Mouse (Mus musculus) gastrocnemius, postnatal 14 days (tissue): Measurements from ENCODE around the gene Tcf25. TPM values are rescaled to one million over a fixed set of nuclear protein-coding genes. Genes with fewer than 3 reads are reported as not detected.

Experiments
- DNase-seq: peaks from one replicate; pipeline ENCODE4 v3.0.0; 2021; ENCODE audit warnings: mixed read lengths
- intact Hi-C: fragments of 180-260 bp; cut with DNase I; formaldehyde crosslinking; loops from one replicate; pipeline ENCODE4 v1.15.1; 2025; ENCODE audit warnings: low total_unique reads
- total RNA-seq, 2 experiments: library from RNA; stranded (reverse); gene quantifications; 2 replicates each; pipeline ENCODE4 v1.2.3; 2021

Tcf25 gene
- total RNA-seq, 2 experiments from 2014 or later: 140 to 162 TPM

DNA sequence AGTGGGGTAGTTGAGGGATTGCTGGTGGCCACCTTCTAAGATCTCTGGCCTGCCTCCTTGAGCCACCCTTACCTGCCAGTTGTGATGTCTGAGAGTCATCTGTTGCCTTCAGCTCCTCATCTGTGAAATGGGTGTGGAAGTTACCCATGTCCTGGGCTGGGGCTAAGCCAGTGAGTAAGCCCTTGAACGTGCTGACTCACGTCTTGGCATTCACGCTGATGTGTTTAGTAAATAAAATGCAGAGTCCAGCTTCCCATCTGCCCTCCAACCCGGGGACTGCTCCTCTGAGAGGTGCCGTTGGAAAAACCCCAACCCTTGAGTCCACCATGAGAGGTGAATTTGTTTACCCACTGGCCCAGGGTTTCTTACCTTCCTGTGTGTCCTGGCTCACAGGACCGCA, 27.7 kb upstream of the Tcf25 start:
- no peak for DNase-seq
- intact Hi-C loops: no loop called here

DNA sequence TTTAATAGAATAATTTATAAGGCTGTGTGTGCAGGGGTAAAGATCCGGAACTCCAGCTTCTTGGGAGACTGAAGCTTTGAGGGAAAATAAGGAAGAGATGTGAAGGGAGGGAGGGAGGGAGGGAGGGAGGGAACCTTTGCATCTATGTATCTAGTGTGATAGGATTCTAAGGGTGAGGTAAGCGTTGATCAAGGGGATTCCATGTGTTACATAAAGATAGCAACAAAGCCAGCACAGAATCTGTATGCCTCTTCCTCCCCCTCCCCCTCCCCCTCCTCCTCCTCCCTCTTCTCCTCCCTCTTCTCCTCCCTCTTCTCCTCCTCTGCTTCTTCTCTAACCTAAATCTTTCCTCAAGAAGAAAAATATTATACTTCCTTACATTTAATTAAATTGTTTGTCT, 26.3 kb upstream of the Tcf25 start:
- intact Hi-C loops: no loop called here

GRCm38 (mm10) chr8:123348237-123348843, 25.2 kb upstream of the Tcf25 start:
- intact Hi-C loops: no loop called here
- DNase-seq: peak; percentile 59

More for the DNA sequence above, 26.3 kb upstream of the Tcf25 start:
- DNase-seq: no peak

- intact Hi-C loops: no loop called here
- no peak for DNase-seq
Observed at GRCm38 (mm10) chr8:123349073-123349472, 24.5 kb upstream of the Tcf25 start.

DNA sequence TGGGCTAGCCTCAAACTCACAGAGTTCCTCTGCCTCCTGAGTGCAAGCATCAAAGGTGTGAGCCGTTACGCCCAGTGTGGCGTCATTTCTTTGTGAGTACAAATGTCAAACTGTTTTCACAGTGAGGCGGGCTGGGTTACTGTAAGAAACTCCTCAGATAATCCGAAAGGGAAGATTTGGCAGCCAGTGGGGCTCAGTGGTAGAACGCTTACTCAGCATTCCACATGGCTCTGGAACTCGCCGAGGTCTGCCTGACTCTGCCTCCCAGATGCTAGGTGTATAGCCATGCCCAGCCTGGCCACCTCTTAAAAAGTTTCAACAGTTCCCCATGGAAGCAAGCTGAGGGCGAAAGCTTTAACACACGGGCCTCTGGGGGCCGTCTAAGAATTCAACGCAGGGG, 21.4 kb upstream of the Tcf25 start:
- intact Hi-C loops: no loop called here
- no peak for DNase-seq

DNA sequence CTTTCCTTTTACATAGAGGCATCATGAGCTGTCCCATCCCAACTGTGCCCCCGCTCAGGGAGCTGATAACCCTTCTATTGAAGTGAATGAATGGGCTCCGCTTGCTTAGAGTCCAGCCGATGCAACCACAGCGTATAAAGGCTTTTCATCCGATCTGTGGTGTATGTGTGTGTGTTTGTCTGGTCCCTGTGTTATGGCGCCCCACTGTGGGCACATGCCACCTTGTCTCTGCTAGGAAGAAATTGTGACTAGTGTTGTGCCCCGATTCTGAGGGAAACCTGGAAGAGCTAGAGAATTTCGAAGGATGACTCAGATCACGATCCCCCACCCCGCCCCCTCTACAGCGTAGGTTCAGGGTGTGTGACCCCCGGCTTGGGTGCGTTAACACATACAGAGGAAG, 20.8 kb upstream of the Tcf25 start:
- intact Hi-C loops: no loop called here
- DNase-seq: peak; percentile 32

DNA sequence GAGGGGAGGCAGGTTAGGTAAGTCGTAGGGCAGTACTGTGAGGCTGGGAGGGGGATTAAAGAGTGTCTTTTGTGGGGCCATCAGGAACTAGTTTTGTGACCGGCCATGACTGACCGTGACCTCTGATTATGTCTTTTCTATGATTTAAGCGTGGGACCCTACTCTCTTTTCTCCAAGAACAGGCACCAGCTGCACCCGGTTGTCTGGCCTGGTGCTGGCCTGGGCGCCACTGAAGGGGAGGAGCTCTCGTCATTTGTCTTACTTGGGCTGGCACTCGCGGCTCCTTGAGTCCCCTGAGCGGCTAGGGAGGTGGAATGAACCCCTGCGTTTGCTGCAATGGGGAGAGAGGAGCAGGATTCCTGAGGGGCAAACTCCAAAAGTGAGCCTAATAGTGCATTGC, 20.3 kb upstream of the Tcf25 start:
- intact Hi-C loops: no loop called here
- DNase-seq: no peak

GRCm38 (mm10) chr8:123361082-123361739, 12.3 kb upstream of the Tcf25 start:
- intact Hi-C loops: loop anchor here (2.0 kb wide), 1 partner anchor 40 kb away; no protein-coding TSS in a partner anchor
- peak; percentile 57 for DNase-seq

- peak; percentile 96 for DNase-seq
- intact Hi-C loops: no loop called here
Observed at GRCm38 (mm10) chr8:123374239-123374578, 656 bp downstream of the Tcf25 start.

GRCm38 (mm10) chr8:123375701-123376100, 2.1 kb downstream of the Tcf25 start:
- DNase-seq: no peak
- intact Hi-C loops: no loop called here

DNA sequence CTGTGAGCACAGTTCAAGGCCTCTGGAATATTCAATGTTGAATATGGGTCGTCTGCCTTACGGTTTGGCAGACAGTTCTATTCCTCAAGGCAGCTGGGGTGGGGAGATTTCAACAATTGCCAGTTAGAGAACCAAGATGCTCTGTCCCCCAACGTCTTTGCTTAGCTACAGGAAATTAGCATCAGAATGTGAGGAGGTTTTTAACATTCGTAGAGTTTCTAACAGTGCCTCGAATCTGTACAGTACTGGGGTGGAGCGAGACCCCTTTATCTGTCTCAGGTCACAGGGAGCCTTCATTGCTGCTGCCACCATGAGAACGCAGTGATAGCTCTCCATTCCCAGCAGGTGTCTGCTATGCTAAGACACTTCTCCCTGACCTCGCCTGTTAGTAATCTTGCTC, 2.6 kb downstream of the Tcf25 start:
- no peak for DNase-seq
- intact Hi-C loops: no loop called here

GRCm38 (mm10) chr8:123381711-123382110, 8.2 kb downstream of the Tcf25 start:
- DNase-seq: no peak
- intact Hi-C loops: no loop called here

GRCm38 (mm10) chr8:123382516-123382915, 9.0 kb downstream of the Tcf25 start:
- intact Hi-C loops: no loop called here
- DNase-seq: no peak

DNA sequence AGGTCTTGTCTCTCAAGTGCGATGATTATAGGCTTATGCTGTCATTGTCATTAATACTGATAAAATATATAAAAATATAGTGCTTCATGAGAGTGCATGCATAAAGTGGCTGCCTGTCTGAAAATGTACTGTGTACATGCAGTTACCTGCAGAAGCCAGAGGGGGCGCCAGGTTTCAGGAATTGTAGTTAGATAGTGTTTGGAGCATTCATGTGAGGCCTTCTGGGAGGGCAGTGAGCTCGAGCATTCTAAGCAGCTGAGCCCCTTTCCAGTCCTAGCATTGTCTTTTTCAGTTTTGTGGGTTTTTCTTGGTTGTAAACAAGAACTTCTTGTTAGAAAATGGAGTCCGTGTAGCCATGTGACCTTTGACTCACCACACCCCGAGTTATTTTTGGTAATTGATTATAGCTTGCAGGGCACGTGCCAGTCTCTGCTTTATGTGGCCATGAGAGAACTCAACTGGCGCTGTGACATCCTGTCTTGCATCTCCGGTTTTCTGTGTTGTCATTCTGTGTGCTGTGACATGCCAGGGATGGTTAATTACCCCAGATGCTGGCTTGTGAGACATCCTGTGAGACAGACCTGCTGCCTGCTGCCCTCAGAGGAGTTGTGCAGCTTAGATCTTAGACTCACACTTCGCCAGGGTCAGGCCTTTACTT, 11.5 kb downstream of the Tcf25 start:
- intact Hi-C loops: no loop called here
- no peak for DNase-seq

DNA sequence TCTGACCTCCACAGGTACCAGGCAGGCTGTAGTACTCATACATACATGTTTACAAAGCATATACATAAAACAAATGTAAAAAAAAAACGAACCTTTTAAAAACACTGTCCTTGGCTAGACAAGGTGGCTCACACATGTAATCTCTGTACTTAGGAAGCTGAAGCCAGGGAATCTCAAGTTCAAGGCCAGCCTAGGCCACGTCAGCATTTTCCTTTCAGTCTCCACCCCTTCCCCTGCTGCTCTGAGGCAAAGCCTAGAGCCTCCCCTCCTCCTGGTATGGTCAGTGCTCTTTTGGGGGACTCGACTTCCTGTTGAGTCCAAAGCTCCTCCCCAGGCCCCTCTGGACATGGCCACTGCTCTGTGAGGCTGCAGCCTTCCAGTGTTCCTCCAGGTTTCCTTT, 13.5 kb downstream of the Tcf25 start:
- no peak for DNase-seq
- intact Hi-C loops: no loop called here

DNA sequence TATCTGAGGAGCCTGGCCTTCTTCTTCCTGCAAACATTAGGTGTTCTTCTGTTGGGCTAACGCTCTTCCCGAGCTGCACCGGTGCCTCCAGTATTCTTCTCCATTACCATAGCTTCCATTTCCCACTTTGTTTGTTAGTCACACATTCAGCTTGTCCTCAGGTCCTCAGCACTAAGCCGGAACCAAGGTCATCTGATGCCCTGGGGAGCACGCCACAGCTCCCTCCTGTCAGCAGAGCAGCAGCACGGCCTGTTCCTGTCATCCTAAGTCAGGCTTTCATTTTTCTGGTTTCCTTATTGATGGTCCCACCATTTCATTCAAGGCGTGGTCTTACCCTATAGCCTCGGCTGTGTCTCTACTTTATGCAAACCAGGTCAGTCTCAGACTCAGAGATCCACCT, 14.2 kb downstream of the Tcf25 start:
- DNase-seq: no peak
- intact Hi-C loops: no loop called here

- intact Hi-C loops: no loop called here
- DNase-seq: no peak
Observed at GRCm38 (mm10) chr8:123389026-123389425, 15.5 kb downstream of the Tcf25 start.

GRCm38 (mm10) chr8:123398308-123398707, 24.8 kb downstream of the Tcf25 start:
- DNase-seq: no peak
- intact Hi-C loops: no loop called here

DNA sequence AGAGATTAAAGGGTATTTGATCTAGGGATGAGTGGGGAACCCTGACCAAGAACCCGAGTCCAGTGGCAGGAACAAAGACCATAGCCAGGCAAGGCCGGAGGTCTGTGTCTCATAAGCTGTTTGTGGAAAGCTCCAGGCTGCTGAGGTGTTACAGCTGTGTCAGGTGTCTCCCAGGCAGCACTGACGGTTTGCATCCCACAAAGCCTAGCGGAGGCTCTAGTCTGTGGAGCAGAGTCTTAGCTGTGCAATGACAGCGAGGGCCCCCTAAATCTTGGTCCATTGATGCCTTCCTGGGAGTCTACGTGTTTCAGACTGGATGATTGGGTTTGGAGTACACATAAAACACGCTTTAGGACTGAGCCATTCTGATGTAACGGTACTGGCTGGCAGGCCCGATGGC, 28.4 kb downstream of the Tcf25 start:
- intact Hi-C loops: no loop called here
- no peak for DNase-seq

DNA sequence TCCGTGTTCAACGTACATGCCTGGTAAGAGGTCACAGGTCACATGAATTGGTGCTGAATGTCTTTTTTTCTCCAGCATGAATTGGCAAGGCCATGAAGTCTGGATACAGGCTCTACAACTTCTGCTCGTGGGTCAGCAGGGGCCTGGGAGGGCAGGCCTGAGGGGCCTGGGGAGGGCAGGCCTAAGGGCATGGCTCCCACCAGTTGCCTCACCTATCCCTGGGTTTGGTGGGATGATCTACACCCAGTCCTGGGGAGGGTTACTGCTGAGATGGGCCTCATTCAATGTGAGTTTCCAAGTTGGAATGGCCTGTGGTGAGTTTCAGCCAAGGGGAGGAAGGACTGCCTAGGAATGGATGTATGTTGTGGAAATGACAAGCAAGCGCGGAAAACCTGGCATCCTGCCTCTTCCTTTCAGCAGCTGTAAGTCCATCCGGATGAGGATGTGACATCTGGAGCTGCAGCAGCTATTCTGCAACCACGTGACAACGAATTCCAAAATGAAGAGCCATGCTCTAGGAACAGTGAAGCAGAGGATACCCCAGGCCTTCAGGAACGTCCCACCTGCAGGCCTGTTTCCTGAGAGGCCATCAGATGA, 29.3 kb downstream of the Tcf25 start:
- DNase-seq: no peak
- intact Hi-C loops: no loop called here

GRCm38 (mm10) chr8:123404521-123404920, 31.0 kb downstream of the Tcf25 start:
- intact Hi-C loops: no loop called here

More at GRCm38 (mm10) chr8:123404521-123404920, 31.0 kb downstream of the Tcf25 start:
- DNase-seq: no peak
